Mouse (Mus musculus): ENCODE results near the gene Siah3. TPM values are rescaled to one million over a fixed set of nuclear protein-coding genes. Genes with fewer than 3 reads are reported as not detected.

The Siah3 gene
- polyA plus RNA-seq (2016; fragmentation: Nextera tagmentation; extraction: Ambion mirVana), result 0.33 and 0.66 TPM in 2 replicates

DNA sequence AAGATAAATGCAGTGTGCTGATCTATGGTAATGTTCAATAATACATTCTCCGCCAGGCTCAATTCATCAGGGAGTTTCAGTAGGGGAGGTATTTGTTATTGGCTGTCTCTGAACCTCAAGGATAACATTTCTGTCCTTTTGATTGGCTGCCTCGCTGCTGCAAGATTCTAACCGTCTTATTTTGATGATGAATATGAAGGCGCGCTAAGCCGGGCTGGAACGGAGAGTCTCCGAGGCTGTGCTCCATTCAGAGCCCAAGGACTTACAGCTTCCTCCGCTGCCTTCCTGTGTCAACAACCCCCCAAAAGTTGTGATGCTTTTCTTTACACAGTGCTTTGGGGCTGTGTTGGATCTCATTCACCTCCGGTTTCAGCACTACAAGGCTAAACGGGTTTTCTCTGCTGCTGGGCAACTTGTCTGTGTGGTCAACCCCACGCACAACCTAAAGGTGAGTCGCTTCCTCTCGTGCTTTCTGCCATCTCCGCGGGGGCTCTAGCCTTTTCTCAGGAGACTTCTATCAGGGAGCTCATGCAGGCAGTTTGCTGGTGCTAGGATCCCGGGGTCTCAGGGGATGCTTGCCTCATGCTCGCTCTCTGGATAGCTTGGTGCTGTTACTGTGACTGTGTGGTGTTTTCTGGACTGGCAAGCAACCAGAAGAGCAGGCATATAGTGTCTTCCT lies at the start of gene Siah3:
TSS of gene Siah3 (plus strand) at position 240 of the 679 bp plus-strand sequence.
- no peaks in the 10 kb centered on the region for H3K9me3 ChIP-seq (replicated peaks)
- H3K27me3 ChIP-seq (ENCODE audit: low read depth, poor library complexity, severe bottlenecking), result peaks cover 57% of the 10 kb centered on the region
- 19% methylated on average over 18 of the region's 18 CpGs for WGBS
- no peaks in the 10 kb centered on the region for H3K36me3 ChIP-seq
- peaks cover 54% of the 10 kb centered on the region for H3K4me1 ChIP-seq
- DNase-seq (ENCODE audit: low spot score), result peak; percentile 35
- H3K27ac ChIP-seq (replicated peaks), result peak within 1 kb of the TSS; percentile 63
- H3K4me3 ChIP-seq, result peak within 1 kb of the TSS; percentile 60

DNA sequence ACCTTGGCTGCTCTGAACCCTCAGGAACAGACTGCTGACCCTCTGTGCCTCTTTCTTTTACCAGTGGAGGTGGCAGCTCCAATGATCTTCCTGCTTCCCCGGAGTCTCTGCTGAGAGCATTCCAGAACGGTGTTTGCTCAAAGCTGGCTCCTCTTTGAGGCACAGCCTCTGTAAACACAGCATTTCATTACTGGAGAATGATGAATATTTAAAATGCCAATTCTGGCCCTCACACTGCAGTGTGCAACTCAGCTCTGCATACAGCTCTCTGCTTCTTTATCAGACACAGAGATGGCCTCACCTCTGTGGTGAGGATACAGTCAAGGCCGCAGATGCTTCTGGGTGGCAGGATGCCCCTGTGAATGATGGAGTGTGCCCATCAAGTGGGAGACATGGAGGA lies 46.0 kb upstream of the Siah3 start:
- WGBS, result 72% methylated on average over 3 of the region's 3 CpGs
- H3K4me1 ChIP-seq, result peaks cover 12% of the 10 kb centered on the region
- H3K4me3 ChIP-seq, result no peak overlapping the region
- H3K36me3 ChIP-seq, result no peaks in the 10 kb centered on the region
- no peak for DNase-seq (ENCODE audit: low spot score)
- H3K9me3 ChIP-seq (replicated peaks), result peaks cover 8% of the 10 kb centered on the region; the same call in 1 of the 2 replicates
- H3K27me3 ChIP-seq (ENCODE audit: low read depth, poor library complexity, severe bottlenecking), result no peaks in the 10 kb centered on the region
- H3K27ac ChIP-seq (replicated peaks), result no peak overlapping the region

GRCm38 (mm10) chr14:75410392-75410791 lies 45.4 kb upstream of the Siah3 start:
- Histone ChIP-seq H3K4me1 (peaks cover 16% of the 10 kb centered on the region), H3K4me3 (no peak overlapping the region), H3K36me3 (no peaks in the 10 kb centered on the region), H3K27ac (replicated peaks) (no peak overlapping the region), H3K27me3 (ENCODE audit: low read depth, poor library complexity, severe bottlenecking) (no peaks in the 10 kb centered on the region), H3K9me3 (replicated peaks) (peaks cover 8% of the 10 kb centered on the region; the same call in 1 of the 2 replicates)
- no peak for DNase-seq (ENCODE audit: low spot score)
- 89% methylated on average over 4 of the region's 4 CpGs for WGBS

GRCm38 (mm10) chr14:75418721-75419120 lies 37.1 kb upstream of the Siah3 start:
- Histone ChIP-seq H3K4me3 (no peak overlapping the region), H3K27me3 (ENCODE audit: low read depth, poor library complexity, severe bottlenecking) (no peaks in the 10 kb centered on the region), H3K9me3 (replicated peaks) (peaks cover 3% of the 10 kb centered on the region; the same call in 1 of the 2 replicates), H3K36me3 (no peaks in the 10 kb centered on the region), H3K27ac (replicated peaks) (no peak overlapping the region), H3K4me1 (peaks cover 23% of the 10 kb centered on the region)
- WGBS, result 84% methylated on average over 3 of the region's 3 CpGs
- no peak for DNase-seq (ENCODE audit: low spot score)

DNA sequence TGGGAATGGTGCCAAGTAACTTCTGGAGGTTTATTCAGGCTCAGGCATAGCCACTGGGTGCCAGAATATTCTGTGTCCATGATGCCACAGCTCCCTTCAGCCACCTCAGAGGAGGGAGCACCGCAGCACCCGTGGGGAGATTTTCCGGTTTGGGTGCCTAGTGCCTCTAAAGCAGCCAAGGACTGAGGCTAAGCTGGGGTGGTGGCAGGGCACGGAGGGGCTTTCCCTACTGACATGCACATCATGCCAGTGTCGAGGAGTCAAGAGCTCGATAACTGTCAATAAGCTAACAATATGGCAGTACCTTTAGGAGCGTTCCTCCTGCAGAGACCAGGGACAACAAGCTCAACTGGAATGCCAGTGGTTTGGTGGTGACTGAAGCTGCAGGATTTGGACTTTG lies 35.9 kb upstream of the Siah3 start:
- Histone ChIP-seq H3K9me3 (replicated peaks) (0 out of 2 replicates have a peak, but pooled peaks cover 2% of the 10 kb centered on the region), H3K4me3 (no peak overlapping the region), H3K36me3 (no peaks in the 10 kb centered on the region), H3K4me1 (peaks cover 23% of the 10 kb centered on the region), H3K27me3 (ENCODE audit: low read depth, poor library complexity, severe bottlenecking) (no peaks in the 10 kb centered on the region), H3K27ac (replicated peaks) (no peak overlapping the region)
- 95% methylated on average over 7 of the region's 7 CpGs for WGBS
- DNase-seq (ENCODE audit: low spot score), result no peak

- peaks cover 14% of the 10 kb centered on the region for H3K4me1 ChIP-seq
- H3K27me3 ChIP-seq (ENCODE audit: low read depth, poor library complexity, severe bottlenecking), result no peaks in the 10 kb centered on the region
- WGBS, result 73% methylated on average over 6 of the region's 6 CpGs
- no peak overlapping the region for H3K4me3 ChIP-seq
- no peak overlapping the region for H3K27ac ChIP-seq (replicated peaks)
- no peaks in the 10 kb centered on the region for H3K36me3 ChIP-seq
- DNase-seq (ENCODE audit: low spot score), result no peak
- H3K9me3 ChIP-seq (replicated peaks), result 0 out of 2 replicates have a peak, but pooled peaks cover 4% of the 10 kb centered on the region
These were observed 35.0 kb upstream of the Siah3 start for GRCm38 (mm10) chr14:75420811-75421210.

- 96% methylated on average over 7 of the region's 8 CpGs for WGBS
- no peak for DNase-seq (ENCODE audit: low spot score)
These were observed 24.5 kb upstream of the Siah3 start for GRCm38 (mm10) chr14:75431173-75431786.

GRCm38 (mm10) chr14:75432850-75433249 lies 22.9 kb upstream of the Siah3 start:
- H3K9me3 ChIP-seq (replicated peaks), result no peaks in the 10 kb centered on the region
- no peaks in the 10 kb centered on the region for H3K27me3 ChIP-seq (ENCODE audit: low read depth, poor library complexity, severe bottlenecking)
- 78% methylated on average over 10 of the region's 10 CpGs for WGBS
- no peak overlapping the region for H3K4me3 ChIP-seq
- DNase-seq (ENCODE audit: low spot score), result no peak
- H3K36me3 ChIP-seq, result no peaks in the 10 kb centered on the region
- H3K27ac ChIP-seq (replicated peaks), result no peak overlapping the region
- peaks cover 5% of the 10 kb centered on the region for H3K4me1 ChIP-seq

More at GRCm38 (mm10) chr14:75431173-75431786, 24.5 kb upstream of the Siah3 start:
- no peaks in the 10 kb centered on the region for H3K36me3 ChIP-seq
- no peaks in the 10 kb centered on the region for H3K9me3 ChIP-seq (replicated peaks)
- no peaks in the 10 kb centered on the region for H3K27me3 ChIP-seq (ENCODE audit: low read depth, poor library complexity, severe bottlenecking)
- H3K4me3 ChIP-seq, result no peak overlapping the region
- peaks cover 5% of the 10 kb centered on the region for H3K4me1 ChIP-seq
- no peak overlapping the region for H3K27ac ChIP-seq (replicated peaks)

- Histone ChIP-seq H3K4me1 (peaks cover 5% of the 10 kb centered on the region), H3K4me3 (no peak overlapping the region), H3K27me3 (ENCODE audit: low read depth, poor library complexity, severe bottlenecking) (no peaks in the 10 kb centered on the region), H3K9me3 (replicated peaks) (no peaks in the 10 kb centered on the region), H3K27ac (replicated peaks) (no peak overlapping the region), H3K36me3 (no peaks in the 10 kb centered on the region)
- 88% methylated on average over 10 of the region's 10 CpGs for WGBS
- DNase-seq (ENCODE audit: low spot score), result no peak
These were observed 21.2 kb upstream of the Siah3 start for GRCm38 (mm10) chr14:75434576-75434975.

DNA sequence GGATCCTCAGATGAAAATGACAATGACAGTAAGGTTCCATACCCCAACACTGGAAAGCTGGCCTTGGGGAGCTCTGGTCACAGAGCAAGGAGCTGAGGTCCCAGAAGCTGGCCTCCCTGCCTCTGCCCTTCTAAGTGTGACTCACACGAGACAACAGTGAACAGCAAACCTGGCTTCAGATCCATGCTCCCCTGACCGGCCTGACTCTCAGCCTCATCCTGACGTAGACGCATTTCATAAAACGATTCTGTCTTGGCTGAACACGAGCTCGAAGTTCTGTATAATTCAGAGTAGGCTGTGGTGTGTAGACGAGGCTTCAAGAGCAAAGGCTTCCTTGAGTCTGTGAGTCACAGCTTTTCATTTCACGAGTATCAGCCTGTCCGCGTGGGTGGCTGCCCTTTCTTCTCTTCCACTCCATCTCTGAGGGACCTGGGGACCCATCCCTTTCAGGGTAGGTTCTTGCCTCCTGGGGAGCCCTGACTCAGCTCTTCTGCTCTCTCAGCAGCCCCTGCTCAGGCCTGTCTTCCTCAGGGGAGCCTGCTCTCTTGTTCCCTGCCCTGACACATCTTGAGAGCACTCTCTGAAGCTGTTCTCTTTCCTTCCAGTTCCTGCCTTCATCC lies 11.2 kb upstream of the Siah3 start:
- Histone ChIP-seq H3K9me3 (replicated peaks) (no peaks in the 10 kb centered on the region), H3K36me3 (no peaks in the 10 kb centered on the region), H3K4me1 (peaks cover 15% of the 10 kb centered on the region), H3K4me3 (peak overlapping the region; percentile 54; the same call in 1 of the 2 replicates), H3K27me3 (ENCODE audit: low read depth, poor library complexity, severe bottlenecking) (no peaks in the 10 kb centered on the region), H3K27ac (replicated peaks) (peak overlapping the region; percentile 68)
- WGBS, result 82% methylated on average over 11 of the region's 11 CpGs
- no peak for DNase-seq (ENCODE audit: low spot score)

GRCm38 (mm10) chr14:75445281-75445947 lies 10.4 kb upstream of the Siah3 start:
- Histone ChIP-seq H3K4me3 (peak overlapping the region; percentile 54), H3K36me3 (no peaks in the 10 kb centered on the region), H3K4me1 (peaks cover 15% of the 10 kb centered on the region), H3K27me3 (ENCODE audit: low read depth, poor library complexity, severe bottlenecking) (no peaks in the 10 kb centered on the region), H3K27ac (replicated peaks) (peak overlapping the region; percentile 68), H3K9me3 (replicated peaks) (no peaks in the 10 kb centered on the region)
- WGBS, result 13% methylated on average over 15 of the region's 15 CpGs
- peak; percentile 69 for DNase-seq (ENCODE audit: low spot score)

GRCm38 (mm10) chr14:75445948-75446281 lies 9.9 kb upstream of the Siah3 start:
- Histone ChIP-seq H3K9me3 (replicated peaks) (no peaks in the 10 kb centered on the region), H3K4me3 (peak overlapping the region; percentile 54), H3K27ac (replicated peaks) (peak overlapping the region; percentile 68), H3K4me1 (peaks cover 15% of the 10 kb centered on the region), H3K27me3 (ENCODE audit: low read depth, poor library complexity, severe bottlenecking) (no peaks in the 10 kb centered on the region), H3K36me3 (no peaks in the 10 kb centered on the region)
- 53% methylated on average over 6 of the region's 6 CpGs for WGBS
- no peak for DNase-seq (ENCODE audit: low spot score)
